Mouse (Mus musculus): ENCODE measurements around the gene Clec4a1.

Clec4a1 gene

DNA sequence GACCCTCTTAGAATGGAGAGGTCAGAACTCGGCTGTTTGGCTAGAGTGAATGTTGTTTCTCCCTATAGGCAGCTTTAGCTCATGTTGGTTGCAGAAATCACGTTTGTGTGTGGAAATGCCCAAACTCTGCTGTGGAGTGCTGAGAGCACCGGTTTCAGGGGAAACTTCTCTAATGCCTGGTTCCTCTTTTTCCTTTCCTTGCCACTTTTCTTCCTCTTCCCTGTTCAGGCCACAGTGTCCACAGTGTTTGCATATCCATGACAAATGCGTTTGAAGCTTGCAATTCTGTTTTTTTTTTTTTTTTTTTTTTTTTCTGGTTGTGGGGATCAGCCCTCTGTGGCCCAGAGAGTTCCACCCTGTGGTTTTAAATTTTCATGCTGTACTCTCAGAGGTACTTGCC lies at the start of gene Clec4a1:
TSS of gene Clec4a1 (plus strand) at position 398 of the 400 bp plus-strand sequence.
- DNase-seq (ENCODE audit: low spot score in 2 of 2), result peak; percentile 6 to 41

DNA sequence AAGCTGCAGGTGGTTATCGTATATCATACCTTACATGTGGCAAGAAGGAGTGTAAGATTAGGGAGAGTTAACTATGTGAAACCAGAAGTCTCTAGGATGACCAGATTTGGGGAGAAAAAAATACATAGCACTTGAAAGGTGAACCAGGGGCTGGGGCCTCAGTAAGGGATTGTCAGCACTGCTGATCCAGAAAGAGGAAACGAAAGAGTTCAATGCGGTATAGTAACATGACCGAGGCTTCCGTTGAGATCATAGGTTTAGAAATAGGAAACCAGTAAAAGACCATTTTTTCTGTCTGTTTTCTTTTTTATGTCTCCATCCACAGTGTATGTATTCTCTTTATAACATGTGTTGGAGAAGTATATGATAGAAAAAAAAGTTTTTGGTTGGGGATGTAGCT lies 48.8 kb upstream of the Clec4a1 start:
- DNase-seq (ENCODE audit: low spot score in 2 of 2), result peak; percentile 18 to 61

DNA sequence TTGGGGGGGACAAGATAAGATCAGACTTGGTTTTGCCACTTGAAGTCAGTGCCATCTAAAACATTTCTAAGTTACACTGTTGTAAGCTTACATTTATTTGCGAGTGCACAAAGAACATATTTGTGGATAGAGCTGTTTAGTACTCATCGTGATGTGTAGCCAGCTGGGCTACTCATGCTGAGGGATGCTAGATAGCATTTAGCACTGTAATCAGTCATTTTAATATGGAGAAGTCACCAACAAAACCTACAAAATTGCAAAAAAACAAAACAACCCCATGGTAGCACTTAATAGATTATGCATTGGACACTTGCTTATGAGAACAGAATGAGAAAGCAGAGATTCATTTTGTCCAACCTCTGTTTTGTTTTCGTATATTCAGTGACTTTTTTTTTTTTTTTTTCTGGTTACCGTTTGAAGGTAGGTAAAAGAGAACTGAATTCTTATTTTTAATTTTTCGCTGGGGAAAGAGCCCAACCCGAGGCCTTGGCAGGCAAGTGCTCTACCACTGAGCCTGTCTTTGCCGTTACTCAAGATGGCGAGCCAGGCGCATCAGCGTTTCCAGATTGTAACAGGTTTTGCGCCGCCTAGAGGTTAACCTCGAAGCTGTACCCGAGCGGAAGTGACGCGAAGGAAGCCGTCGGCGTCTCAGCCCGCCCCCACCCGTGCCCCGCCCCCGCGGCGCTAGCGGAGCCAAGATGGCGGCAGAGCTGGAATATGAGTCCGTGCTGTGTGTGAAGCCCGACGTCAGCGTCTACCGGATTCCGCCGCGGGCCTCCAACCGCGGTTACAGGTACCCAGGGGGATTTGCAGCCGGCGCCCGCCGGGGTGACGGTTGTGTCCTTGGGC lies 47.6 kb upstream of the Clec4a1 start, which contains the start of gene Necap1:
TSS of gene Necap1 (plus strand) at position 604 of the 849 bp plus-strand sequence.
- peak; percentile 93 to 97 for DNase-seq (ENCODE audit: low spot score in 2 of 2)

DNA sequence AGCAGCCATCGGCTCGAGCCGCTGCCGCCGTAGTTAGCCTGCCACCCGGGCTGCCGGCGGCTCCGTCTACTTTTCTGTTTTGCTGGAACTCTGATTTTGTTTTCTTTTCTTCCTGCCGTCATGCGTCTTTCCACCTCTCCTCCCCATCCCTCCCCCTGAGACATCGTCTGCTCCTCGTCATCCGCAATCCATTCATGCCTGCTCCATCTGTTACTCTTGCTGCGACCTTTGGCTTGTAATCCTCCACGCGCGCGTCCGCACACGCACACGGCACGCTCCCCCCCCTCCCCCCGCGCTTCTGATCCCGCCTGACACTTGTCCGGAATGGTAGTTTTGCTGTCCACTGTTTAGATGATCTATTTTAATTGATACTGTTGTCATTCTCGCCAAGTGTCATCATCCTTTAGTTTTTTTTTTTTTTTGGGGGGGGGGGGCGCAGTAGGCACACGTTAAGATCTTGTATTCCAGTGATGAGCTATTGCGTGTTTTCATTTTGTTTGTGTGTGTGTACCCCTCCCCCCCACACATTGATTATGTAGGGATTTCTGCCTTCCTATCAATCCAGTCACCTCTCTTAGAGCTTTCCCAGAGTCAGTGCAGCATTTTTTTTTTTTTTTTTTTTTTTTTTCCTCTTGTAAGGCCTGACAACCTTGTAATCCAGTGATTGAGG lies 46.8 kb upstream of the Clec4a1 start:
- DNase-seq (ENCODE audit: low spot score in 2 of 2), result no peak

DNA sequence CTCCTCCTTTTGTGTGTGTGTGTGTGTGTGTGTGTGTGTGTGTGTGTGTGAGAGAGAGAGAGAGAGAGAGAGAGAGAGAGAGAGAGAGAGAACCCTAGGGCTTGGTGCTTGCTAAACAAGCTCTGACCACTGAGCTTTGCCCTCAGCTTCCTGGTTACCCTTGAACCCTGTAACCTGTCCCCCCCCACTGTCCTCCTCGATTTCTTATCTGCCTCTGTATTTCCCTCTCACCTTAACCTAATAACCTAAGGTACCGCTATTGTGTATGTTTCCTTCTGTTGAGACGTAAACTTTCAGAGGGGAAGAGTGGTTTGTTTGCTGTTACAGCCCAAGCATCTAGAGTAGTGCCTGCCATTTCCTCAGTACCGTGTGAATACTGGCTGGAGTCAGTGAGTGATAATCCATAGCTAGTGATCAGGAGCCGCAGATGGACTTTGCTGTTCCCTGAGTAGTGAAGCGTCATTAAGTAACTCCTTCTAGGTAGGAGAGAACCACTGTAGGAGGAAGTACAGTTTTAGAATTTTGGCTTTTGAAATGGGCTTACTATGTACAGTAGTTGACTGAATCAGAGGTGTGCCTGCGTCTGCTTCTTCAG lies 42.4 kb upstream of the Clec4a1 start:
- no peak for DNase-seq (ENCODE audit: low spot score in 2 of 2)

DNA sequence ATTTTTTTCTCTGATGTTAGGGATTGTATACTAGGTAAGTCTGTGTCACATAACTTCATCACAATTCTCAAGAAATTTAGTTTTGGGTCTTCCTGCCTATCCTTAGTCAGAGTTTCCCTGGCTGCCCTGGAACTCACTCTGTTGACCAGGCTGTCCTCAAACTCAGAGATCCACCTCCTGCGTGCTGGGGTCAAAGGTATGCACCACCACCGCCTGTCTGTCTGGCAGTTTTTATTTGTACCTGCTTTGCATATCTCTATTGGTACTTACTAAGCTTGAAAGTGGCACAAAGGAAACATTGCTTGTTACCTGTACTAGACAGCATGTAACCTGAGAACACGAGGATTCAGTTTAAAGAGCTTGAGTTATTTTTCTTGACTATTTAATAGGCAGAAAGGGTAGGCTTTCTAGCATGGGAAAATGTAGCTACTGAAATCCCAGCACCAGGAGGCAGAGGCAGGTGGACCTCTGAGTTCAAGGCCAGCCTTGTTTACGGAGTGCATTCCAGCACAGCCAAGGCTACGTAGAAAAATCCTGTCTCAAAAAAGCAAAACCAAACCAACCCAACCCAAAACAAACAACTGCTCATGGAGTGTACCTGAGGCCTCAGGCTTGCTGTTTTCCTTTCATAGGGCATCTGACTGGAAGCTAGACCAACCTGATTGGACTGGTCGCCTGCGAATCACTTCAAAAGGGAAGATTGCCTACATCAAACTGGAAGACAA lies 41.7 kb upstream of the Clec4a1 start:
- DNase-seq (ENCODE audit: low spot score in 2 of 2), result no peak

DNA sequence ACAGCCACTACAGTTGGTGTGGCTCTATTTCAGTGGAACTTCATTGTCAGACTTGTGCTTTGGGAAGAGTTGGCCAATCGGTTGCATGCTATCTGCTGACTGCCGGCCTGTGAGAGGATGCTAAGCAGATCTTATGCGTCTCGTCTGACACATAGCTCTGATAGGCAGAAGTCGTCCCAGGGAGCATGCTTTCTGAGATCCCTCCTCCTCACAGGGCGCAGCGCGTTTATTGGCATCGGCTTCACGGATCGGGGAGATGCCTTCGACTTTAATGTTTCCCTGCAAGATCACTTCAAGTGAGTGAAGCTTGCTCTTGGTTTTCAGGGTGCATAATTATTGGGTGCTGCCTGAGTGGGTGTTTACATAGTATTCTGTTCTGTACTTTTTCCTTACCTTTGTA lies 40.4 kb upstream of the Clec4a1 start:
- DNase-seq (ENCODE audit: low spot score in 2 of 2), result no peak

DNA sequence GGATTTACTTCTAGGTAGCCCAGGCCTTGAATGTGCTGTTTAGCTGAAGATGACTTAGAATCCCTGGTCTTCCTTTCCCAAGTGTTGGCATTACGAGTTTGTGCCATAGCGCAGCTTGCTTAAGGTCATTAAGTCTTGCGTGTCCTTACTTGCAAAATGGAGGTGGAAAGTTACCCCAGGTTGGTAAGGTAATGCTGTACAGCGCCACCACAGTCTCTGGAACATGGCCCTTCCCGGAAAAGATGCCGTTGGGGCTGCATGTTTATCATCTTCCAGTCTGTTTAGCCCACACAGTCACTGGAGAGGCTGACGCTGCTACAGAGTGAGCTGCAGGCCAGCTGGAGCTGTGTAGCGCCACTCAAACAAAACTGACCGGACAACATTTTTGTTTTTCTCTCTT lies 38.0 kb upstream of the Clec4a1 start:
- no peak for DNase-seq (ENCODE audit: low spot score in 2 of 2)

DNA sequence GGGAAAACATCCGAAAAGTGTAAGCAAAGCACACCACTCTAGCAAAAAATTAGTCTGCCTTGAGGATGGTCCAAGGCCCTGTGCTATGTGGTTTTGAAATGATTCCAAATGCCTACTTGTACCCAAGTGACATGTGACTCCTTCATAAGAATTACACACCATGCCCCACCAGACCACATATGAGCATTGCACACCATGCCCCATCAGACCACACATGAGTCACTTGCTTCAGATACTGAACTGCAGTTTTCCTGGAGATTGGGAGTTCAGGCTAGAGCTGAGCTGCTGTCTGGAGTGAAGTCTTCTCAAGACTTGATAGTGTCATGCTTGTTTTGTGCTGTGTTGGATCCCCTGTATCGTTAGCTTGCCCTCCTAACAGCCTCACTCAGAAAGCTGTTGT lies 32.0 kb upstream of the Clec4a1 start:
- no peak for DNase-seq (ENCODE audit: low spot score in 2 of 2)

DNA sequence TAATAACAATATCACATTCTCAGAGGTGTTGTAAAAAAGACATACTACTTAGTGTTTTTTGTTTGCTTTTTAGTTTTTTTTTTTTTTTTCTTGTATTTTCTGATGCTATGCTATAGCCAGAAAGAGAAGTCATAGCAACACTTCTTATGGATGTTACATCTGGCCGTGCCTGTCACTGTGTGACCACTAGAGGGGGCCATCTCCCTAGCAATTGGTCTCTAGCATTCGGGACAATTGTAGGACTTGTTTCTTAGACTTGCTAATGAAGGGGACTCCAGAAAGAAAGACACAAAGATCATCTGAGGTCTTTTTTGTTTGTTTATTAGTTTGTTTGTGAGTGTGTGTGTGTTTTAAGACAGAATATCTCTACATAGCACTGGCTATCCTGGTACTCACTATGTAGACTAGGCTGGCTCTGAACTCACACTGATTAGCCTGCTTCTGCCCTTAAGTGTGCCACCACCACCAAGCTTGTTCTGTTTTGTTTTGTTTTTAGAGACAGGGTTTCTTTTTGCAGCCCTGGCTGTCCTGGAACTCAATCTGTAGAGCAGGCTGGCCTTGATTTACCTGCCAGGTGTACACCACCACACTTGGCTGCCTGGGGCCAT lies 29.1 kb upstream of the Clec4a1 start:
- DNase-seq (ENCODE audit: low spot score in 2 of 2), result peak in 1 of 2 experiments; percentile 36

DNA sequence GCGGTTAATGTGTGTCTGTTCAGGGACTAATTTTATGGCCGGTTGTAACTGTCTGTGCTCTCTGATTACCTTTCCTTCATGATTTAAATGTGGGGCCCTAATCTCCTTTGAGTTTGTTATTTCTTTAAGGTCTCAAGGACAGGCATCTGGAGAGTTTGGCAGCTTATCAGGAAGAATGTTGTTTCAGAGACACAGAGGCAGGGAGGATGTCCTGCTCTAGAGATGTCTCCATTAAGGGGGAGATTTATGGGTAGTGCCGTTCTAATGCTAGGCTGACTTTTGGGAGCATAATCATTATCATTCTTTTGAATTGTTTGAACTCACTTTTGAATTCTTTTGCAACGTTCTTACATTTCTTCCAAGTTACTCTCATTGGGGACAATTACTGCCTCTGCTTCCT lies 1.7 kb upstream of the Clec4a1 start:
- no peak for DNase-seq (ENCODE audit: low spot score in 2 of 2)

DNA sequence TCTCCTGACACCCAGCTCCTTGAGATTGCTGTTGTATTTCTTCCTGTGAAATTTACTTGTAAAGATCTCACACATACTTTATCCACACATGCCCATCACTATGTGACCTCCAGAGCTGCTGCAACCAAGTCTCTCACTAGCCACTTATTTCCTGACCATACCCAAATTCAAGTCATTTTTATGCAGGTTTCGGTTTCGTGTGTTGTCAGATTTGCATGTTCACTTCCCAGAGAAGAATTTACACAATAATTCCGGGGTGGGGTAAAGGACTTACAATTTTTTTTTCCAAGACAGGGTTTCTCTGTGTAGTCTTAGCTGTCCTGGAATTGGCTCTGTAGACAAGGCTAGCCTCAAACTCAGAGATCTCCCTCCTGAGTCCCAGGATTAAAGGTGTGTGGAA lies 13.2 kb downstream of the Clec4a1 start:
- no peak for DNase-seq (ENCODE audit: low spot score in 2 of 2)

DNA sequence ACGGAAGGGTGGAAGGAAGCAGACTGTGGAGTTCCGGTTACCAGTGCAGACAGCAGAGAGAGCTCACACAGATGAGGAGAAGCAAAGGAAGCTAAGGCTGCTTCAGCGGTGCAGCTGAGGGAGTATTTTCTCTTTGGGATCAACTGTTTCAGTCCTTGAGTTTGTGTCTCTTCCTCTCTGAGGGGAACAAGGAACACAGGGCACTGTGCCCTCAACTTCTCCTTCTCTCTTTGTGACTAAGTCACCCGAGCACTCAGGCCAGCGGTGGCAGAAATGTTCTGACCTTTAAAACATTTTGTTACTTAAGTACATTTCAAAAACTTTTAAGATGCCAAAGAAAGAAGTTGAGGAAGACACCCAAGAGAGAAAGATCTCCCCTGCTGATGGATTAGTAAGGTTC lies 18.0 kb downstream of the Clec4a1 start:
- DNase-seq (ENCODE audit: low spot score in 2 of 2), result no peak

DNA sequence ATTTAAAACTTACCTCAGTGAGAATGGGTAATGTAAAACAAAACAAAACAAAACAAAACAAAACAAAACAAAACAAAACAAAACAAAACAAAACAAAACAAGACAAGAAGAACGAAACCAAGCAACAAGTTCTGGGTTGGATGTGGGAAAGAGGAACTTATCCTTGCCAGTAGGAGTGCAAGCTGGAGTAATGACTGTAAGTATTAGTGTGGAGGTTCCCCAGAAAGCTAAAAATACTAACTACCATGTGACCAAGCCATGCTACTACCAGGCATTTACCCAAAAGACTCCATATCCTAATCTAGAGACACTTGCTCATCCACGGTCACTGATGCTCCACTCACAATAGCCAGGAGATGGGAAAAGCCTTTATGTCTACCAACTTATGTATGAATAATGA lies 25.1 kb downstream of the Clec4a1 start:
- DNase-seq (ENCODE audit: low spot score in 2 of 2), result peak in 1 of 2 experiments; percentile 30

DNA sequence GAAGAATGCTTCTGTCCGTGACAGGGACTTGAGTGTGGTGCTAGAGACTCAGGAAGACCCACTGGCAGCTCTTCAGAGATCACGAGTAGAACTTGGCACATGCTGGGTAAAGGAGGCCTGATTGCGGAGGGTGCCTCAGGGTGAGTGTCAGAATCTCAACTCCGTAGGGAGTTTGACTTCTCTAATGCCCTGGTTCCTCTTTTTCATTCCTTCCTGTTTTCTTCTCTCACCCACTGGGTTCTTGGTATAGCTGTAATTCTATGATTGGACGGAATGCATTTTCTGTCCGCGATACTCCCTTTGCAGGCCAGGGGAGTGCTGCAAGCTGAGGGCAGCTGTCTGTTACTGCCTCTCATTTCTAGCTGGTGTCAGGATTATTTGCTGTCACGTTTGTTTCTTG lies 30.8 kb downstream of the Clec4a1 start, which contains the start of gene Clec4a3:
TSS of gene Clec4a3 (plus strand) at position 115 of the 400 bp plus-strand sequence.
- DNase-seq (ENCODE audit: low spot score in 2 of 2), result peak; percentile 21 to 70

DNA sequence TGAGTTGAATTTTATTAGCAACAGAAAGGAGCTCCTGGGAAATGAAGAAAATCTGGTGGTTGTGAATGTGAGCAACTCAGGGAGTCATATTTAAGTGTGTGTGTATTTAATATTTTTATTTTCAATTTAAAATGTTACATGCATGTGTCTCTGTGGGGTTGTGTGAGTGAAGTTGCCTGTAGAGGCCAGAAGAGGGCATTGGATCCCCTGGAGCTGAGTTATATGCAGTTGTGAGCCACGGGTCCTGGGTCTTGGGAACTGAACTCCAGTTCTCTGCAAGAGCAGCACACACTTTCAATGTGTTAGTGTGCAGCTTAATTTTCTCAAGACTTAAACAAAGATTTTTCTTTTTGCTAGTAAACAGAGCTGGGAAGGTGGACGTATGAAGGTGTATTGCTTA lies 42.9 kb downstream of the Clec4a1 start:
- DNase-seq (ENCODE audit: low spot score in 2 of 2), result no peak

DNA sequence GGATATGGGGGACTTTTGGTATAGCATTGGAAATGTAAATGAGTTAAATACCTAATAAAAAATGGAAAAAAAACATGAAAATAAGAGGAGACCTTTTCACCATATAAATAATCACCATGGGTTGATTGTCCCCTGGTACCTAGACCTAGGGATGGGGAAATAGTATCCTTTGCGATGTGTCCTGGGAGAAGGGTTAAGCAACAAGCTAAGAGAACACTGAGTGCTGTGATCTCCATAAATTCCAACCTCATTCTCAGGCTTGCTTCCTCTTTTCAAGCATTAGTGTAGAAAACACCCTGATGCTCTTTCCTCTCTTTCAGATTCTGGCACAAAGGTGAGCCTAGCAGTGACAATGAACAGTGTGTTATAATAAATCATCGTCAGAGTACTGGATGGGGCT lies 47.4 kb downstream of the Clec4a1 start:
- DNase-seq (ENCODE audit: low spot score in 2 of 2), result no peak
